Mouse (Mus musculus): ENCODE measurements around the gene Arxes1. TPM values are rescaled to one million over a fixed set of nuclear protein-coding genes. Genes with fewer than 3 reads are reported as not detected.
"Not testable (repeated sequence)": the region's sequence is repeated elsewhere in the genome, so short reads cannot be mapped to it uniquely, and the experiment has no call there.

Arxes1 gene
- total RNA-seq (2021), result not detected
- long read RNA-seq, experiment 1, result 0 reads
- long read RNA-seq, experiment 2, result 0 reads

DNA sequence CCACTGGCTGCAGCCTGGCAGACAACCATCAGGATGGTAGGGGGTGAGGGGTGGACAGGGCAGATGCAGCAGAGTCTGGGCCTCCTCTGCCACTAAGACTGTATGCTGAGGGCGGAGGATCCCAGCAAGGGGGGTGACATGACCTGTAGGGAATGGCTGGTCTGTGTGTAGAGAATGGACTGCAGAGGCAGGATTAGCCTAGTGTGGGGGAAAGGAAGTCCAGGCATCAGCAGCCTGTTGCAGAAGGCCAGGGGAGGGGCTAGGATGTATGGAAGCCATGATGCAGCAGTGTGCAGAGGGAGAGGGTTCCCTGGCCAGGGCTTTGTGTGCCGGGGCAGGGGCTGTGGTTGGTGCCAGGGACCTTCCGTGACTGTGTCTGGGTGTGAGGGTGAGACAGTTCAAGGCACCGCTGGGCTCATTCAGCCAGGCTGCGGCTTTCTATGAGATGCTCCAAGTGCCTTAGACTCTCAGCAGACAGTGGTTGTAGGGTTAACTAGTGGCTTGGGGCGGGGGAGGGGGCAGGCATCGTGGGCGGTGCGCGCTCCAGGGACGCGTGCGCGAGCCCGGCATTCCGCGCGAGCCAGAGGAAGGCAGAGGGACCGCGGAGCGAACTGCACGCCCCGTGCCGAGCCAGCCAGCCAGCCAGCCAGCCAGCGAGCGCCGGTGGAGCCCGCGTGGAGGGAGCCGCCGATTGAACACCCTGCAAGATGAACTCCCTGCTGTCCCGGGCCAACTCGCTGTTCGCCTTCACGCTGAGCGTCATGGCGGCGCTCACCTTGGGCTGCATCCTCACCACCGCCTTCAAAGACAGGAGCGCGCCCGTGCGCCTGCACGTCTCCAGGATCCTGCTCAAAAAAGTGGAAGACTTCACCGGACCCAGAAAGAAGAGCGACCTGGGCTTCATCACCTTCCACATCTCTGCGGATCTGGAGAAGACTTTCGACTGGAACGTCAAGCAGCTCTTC, at the start of gene Arxes1:
Gene Arxes1 (plus strand): TSS at position 569 of the 965 bp plus-strand sequence.
- DNase-seq; intact Hi-C loops (cut with DNase I): not testable (repeated sequence)

- intact Hi-C loops (cut with DNase I), result no loop called here
- no peak for DNase-seq
Measured at GRCm38 (mm10) chrX:135984539-135985260, 48.5 kb upstream of the Arxes1 start.

DNA sequence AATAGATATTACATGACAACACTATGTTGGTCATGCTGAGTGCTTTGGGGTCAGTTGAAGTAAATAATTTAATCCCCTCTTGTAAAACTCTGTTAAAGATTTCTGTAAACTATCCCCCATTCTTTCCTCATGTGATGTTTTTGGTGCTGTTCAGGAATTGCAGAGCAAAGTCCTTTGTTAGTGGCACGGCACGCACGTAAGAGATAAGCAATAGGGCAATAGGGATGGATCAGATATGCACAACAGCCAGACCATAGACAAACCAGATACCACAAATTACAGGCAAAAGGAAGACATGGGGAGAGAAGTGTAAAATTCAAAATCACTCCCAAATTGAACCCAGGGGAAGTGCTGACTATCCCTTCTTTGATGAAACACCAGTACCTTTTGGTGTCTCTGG, 46.9 kb upstream of the Arxes1 start:
- DNase-seq, result no peak
- intact Hi-C loops (cut with DNase I), result no loop called here

DNA sequence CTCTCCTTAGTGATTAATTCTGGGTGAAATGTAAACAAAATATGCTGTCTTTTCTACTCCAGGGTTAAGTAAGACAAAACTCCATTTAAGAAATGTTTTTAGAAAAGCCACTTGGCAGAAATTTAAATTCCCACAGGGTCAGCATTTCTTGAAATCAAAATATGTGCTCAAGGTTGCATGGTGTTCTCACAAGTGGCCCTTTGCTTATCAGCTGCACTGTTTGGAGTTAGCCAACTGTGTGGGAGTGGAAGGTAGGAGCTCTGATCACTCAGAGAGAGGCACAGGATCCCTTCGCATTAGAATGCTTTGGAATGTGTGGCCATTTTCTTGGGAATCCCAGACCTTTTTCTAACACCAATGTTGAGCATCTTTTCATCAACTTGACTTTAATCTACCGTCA, 42.5 kb upstream of the Arxes1 start:
- no peak for DNase-seq
- intact Hi-C loops (cut with DNase I), result no loop called here

- DNase-seq; intact Hi-C loops (cut with DNase I): not testable (repeated sequence)
Measured at GRCm38 (mm10) chrX:135993192-135993594, 40.0 kb upstream of the Arxes1 start.

DNA sequence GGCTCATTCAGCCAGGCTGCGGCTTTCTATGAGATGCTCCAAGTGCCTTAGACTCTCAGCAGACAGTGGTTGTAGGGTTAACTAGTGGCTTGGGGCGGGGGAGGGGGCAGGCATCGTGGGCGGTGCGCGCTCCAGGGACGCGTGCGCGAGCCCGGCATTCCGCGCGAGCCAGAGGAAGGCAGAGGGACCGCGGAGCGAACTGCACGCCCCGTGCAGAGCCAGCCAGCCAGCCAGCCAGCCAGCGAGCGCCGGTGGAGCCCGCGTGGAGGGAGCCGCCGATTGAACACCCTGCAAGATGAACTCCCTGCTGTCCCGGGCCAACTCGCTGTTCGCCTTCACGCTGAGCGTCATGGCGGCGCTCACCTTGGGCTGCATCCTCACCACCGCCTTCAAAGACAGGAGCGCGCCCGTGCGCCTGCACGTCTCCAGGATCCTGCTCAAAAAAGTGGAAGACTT, 39.5 kb upstream of the Arxes1 start, which contains the start of gene Arxes2:
Gene Arxes2 (plus strand): TSS at position 161 of the 456 bp plus-strand sequence.
- DNase-seq; intact Hi-C loops (cut with DNase I): not testable (repeated sequence)

- intact Hi-C loops (cut with DNase I), result no loop called here
Measured at GRCm38 (mm10) chrX:136007199-136007843, 25.8 kb upstream of the Arxes1 start.

GRCm38 (mm10) chrX:136014392-136014791, 18.8 kb upstream of the Arxes1 start:
- no peak for DNase-seq
- intact Hi-C loops (cut with DNase I), result no loop called here

More at GRCm38 (mm10) chrX:136007199-136007843, 25.8 kb upstream of the Arxes1 start:
- no peak for DNase-seq

- DNase-seq, result no peak
- intact Hi-C loops (cut with DNase I), result no loop called here
Measured at GRCm38 (mm10) chrX:136030331-136030730, 2.8 kb upstream of the Arxes1 start.

DNA sequence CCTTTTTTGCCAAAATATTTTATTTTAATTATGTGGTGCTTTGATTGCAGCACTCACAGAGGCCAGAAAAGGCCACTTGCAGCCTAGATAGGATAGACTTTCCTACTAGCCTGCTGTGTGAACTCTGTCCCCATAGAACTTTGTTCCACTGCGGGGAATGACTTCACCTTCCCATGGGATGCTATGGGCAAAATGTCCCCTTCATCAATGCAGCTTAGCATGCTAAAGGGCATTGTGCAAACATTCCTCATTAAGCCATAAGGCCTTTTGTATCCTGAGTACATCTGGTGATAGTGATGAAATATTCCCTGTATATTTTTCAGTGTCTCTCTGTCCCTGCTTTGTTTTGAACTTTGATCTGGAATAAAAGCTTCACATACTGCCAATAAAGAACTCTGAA, 10.6 kb downstream of the Arxes1 start:
- no peak for DNase-seq
- intact Hi-C loops (cut with DNase I), result loop anchor here (10.0 kb wide), 1 partner anchor 71 kb away; no protein-coding TSS in a partner anchor

DNA sequence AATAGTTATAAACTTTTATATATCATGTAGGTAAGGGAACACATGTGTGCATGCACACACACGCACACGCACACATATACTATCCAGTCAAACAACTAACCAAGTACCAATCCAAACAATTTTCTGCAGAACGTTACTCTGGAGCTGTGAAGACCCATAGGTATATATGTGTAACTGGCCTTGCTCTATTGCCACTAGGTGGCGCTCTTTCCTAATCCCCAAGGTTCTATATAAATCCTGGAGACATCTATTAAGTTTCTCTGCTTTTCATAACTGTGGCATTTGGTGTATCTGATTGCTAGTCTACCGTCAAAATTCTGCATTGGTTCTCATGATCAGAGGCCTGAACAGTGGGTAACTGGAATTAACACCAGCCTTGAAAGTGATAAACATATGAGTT, 14.4 kb downstream of the Arxes1 start:
- DNase-seq, result peak in 1 of 2 experiments; percentile 10
- intact Hi-C loops (cut with DNase I), result loop anchor here (5.0 to 10.0 kb wide), 2 partner anchors 67 to 275 kb away; no protein-coding TSS in a partner anchor

- intact Hi-C loops (cut with DNase I), result no loop called here
- no peak for DNase-seq
Measured at GRCm38 (mm10) chrX:136051219-136051618, 18.1 kb downstream of the Arxes1 start.

- intact Hi-C loops (cut with DNase I), result no loop called here
Measured at GRCm38 (mm10) chrX:136060698-136061097, 27.5 kb downstream of the Arxes1 start.

GRCm38 (mm10) chrX:136067201-136067991, 34.2 kb downstream of the Arxes1 start:
- DNase-seq; intact Hi-C loops (cut with DNase I): not testable (repeated sequence)

More at GRCm38 (mm10) chrX:136060698-136061097, 27.5 kb downstream of the Arxes1 start:
- DNase-seq, result no peak

DNA sequence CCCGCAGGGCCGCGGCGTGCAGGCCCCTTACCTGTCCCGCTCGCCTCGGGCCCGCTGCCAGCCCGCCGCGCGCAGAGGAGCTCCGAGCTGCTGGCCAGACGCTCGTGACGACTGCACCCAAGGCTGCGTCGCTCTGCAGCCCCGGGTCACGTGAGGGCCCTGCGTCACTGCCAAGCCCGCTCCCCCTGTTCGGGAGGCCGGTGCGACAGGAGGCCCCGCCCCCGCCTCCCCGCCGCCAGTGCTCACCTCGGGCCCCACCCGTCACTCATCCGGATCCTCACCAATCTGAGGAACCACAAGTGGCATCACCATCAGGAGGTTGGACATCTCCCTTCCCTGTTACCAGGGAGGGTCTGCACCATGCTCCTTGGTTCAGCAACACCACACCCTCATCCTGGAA, 34.9 kb downstream of the Arxes1 start, which contains the start of gene Bex2:
Gene Bex2 (minus strand): TSS at position 217 of the 400 bp plus-strand sequence.
- intact Hi-C loops (cut with DNase I); DNase-seq: not testable (repeated sequence)

Measured in gastrocnemius, postnatal 36 days (tissue).